Mouse (Mus musculus) gastrocnemius, postnatal 14 days (tissue): ENCODE data around the gene Grip2. TPM values are rescaled to one million over a fixed set of nuclear protein-coding genes. Genes with fewer than 3 reads are reported as not detected.

ENCODE experiments used
- DNase-seq: peaks from one replicate; pipeline ENCODE4 v3.0.0; 2021; ENCODE audit warnings: mixed read lengths
- intact Hi-C: fragments of 180-260 bp; cut with DNase I; formaldehyde crosslinking; loops from one replicate; pipeline ENCODE4 v1.15.1; 2025; ENCODE audit warnings: low total_unique reads
- total RNA-seq, 2 experiments: library from RNA; stranded (reverse); gene quantifications; 2 replicates each; pipeline ENCODE4 v1.2.3; 2021

Gene Grip2
- total RNA-seq, 2 experiments from 2014 or later: 2.6 to 4.0 TPM

GRCm38 (mm10) chr6:91712097-91712854 lies 114.8 kb downstream of the Grip2 start:
- intact Hi-C loops: no loop called here
- DNase-seq: no peak

Other genes with a start within 250 kb of the Grip2 start
- gene Slc6a6, start 143.2 kb downstream of the Grip2 start, total RNA-seq: 10 to 100 TPM; 33.5 to 39.8 TPM
- 1 to 10 TPM; 8.5 to 8.9 TPM for gene Ccdc174, start 50.8 kb upstream of the Grip2 start, total RNA-seq
- gene 4930590J08Rik, start 75.6 kb upstream of the Grip2 start, total RNA-seq: 1 to 10 TPM in 1 of 2 experiments, under 1 TPM in 1; 0.74 to 1.0 TPM
- 10 to 100 TPM; 15.5 to 15.8 TPM for gene Fgd5, start 151.6 kb upstream of the Grip2 start, total RNA-seq